Mouse (Mus musculus) ovary, adult 18-20 months (tissue): ENCODE results near the gene Tmem121.

ENCODE experiments used
- DNase-seq: peaks from one replicate; pipeline ENCODE4 v3.0.0; 2022; ENCODE audit warnings: low spot score, mixed read lengths

Tmem121 gene

DNA sequence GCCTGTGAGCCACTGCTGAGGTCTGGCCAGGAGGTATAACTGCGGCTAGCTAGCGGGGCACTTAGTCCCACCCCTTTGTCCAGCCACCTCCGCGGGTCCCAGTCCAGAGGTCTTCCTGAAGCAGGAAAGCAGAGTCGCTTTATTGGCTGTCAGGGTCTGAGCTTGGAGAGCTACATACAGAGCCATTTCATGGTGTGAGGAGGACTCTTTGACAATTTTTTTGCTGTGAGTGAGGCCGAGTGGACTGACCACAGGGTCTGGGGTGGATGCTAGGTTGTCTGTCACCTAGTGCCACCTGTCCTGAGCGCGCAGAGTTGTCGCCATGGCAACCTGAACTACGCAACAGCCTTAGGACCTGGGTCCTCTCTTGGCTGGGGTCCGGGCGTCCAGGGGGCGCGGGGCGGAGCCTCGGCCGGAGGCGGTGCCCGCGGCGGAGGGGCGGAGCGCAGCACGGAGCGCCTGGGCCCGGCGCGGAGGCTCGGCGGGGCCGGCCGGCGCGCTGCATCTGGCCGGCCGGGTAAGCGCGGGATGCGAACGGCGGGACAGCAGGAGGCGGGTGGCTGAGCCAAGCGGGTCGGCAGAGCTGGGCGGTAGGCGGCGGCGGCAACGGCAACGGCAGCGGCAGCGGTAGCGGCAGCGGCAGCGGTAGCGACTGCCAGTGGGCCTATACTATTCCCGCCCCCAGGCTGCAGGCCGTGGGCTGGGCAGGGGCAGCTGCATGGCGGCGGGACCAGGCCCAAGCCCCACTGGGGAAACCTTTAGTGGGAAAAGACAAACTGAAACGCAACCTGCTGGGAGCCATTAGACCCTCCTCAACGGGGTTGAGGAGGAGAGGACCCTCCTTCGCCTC, at the start of gene Tmem121:
Gene Tmem121, plus strand, starts transcription at position 489 of the 850 bp plus-strand sequence.
- DNase-seq = no peak

DNA sequence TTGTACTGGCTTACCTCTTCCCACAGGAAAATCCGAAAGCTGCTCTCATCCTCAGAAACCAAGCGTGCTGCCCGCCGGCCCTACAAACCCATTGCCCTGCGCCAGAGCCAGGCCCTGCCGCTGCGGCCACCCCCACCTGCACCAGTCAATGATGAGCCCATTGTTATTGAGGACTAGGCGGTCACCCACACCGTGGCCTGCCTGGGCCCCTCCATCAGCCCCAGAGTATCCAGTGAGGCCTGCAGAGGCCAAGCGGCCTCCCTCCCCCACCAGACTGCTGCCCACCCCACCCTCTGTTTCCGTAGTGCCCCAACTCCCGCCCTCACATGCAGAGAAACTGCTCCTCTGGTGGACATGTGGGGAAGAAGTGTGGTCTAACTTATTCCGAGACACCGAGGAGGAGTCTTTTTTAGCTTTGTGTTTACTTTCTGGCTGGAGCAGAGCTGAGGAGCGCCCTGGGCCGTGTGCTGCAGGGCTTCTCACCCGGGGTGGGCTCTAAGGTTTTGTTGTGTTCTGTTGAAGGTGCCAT, 49.2 kb upstream of the Tmem121 start:
- DNase-seq = no peak

DNA sequence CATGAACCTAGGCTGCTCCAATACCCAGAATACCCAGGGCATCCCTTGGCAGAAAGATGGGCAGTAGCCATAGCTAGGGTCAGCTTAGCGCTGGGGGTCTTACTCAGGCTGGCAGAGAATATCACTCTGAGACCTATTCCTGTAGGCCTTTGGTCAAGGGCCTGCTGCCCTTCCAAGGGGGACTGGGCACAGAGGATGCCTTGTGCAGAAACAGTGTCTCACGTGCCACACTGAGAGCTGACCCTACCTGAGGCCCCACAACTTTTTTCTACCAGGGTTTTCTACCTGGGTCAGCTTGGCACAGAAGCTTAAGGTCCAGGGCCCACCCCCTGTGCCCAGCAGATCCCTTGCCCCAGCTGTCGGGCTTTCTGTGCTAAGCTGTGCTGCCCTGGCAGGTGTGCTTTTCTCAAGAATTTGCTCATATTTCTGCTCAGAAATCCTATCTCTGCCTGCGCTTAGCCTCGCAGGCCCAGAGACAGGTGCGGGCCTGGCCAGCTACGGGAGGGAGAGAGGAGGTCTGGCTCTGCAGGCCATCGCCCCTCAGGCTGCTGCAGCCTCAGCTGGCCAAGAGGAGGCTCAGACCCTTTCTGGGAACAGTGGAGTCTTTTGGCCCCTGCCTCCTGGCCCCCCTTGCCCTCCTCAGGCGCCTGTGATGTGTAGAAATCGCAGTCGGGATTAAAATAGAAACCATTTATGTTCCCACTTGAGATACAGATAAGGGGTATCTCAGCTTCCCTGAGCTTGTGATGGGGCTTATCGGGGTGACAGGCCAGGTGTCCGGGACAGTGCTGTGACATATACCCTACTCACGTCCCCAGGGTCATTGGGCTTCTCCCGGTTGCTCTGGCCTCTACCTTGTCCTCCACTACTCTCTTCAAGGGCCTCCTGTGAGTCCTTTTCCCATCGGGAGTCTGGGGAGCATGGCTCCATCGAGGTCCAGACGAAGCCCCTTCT, 48.2 kb upstream of the Tmem121 start:
- DNase-seq = no peak

DNA sequence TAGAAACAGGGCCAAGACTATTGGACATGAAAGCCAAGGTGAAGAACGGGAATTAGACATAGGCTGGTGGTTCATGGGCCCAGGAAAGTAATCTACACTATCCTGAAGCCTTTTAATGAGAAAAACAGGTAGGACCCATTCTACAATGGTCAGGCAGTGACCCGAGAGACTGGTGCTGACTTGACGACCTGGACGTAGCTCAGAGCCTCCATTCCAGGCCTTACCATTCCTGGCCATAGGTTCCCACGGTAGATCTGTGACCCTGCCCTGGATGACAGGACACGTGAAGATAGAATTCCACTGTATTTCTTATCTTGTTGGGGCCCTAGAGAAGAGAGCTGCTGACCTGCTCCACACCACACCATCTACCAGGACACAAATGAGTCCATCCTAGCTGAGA, 47.4 kb upstream of the Tmem121 start:
- no peak for DNase-seq

DNA sequence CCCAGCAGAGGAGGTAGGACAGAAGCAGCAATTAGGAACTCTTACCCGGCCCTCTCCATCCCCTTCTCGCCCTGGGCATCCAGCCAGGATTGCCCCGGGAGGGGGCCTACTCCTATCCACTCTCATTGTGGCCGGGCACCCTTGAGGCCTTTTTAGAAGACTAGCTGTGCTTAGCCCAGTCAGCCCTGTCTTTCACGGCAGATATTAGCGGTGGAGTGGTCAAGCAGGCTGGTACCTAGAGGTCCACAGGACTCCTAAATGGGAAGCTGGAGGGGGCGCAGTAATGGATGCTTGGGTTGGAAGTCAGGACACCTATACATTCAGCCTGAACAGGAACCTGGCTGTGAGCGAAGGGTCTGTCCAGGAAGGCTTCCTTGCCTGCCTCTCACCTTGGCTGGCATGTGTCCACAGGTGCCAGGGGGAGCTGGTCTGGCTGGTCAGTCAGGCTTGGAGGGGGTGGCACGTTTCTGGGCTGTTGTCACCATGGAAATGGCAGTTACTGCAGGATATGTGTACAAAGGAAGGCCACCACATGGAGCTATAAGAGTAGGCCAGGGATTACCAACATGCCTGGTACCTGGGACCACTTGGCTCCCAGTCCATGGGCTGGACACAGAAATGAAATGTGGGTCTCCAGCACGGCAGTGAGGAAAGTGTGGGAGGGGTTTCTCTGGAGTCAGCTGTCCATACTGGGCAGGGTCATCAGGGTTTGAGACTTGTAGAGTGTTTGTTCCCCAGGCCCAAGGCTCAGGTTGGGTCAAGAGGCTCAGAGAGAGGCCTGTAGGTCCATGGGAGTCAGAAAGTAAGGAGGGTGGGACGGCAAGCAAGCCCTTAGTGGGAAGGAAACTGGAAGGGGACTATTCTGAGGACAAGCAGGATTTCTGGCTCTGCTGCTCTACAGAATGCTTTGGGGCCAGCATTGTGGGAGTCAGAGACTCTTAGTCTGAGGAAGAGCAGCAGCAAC, 46.5 kb upstream of the Tmem121 start:
- DNase-seq = no peak

DNA sequence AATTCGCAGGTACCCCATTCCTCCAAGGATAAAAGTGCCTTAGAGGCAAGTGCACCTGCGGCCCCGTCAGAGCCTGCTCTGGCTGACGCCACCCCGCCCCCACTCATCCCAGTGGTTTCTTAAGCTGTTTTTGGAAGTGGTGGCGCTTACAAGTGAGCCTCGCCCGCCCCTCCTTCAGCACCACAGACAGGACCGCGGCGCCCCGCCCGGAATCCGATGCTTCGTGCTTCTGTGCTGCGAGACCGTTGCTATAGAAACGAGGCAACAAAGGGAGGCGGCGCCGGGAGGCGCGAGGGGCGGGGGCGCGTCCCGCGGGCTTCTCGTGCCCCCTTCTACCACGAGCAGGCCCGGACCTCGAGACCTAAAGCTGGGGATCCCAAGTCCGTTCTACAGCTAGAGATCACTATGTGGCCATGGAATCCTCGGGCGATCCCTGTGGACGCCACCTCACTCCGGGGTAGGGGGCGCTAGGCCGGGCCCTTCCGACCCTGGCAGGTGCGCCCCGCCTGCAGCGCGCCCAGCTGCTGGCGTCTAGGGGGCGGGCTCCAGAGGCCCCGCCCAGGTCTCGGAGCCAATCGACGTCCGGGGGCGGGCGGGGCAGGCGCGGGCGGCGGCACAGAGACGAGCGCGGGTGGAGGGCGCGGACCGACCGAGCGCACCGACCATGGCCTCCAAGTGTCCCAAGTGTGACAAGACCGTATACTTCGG, 45.7 kb upstream of the Tmem121 start, which contains the start of gene Crip2:
Gene Crip2, plus strand, starts transcription at position 329 of the 708 bp plus-strand sequence.
- DNase-seq = peak; percentile 87

DNA sequence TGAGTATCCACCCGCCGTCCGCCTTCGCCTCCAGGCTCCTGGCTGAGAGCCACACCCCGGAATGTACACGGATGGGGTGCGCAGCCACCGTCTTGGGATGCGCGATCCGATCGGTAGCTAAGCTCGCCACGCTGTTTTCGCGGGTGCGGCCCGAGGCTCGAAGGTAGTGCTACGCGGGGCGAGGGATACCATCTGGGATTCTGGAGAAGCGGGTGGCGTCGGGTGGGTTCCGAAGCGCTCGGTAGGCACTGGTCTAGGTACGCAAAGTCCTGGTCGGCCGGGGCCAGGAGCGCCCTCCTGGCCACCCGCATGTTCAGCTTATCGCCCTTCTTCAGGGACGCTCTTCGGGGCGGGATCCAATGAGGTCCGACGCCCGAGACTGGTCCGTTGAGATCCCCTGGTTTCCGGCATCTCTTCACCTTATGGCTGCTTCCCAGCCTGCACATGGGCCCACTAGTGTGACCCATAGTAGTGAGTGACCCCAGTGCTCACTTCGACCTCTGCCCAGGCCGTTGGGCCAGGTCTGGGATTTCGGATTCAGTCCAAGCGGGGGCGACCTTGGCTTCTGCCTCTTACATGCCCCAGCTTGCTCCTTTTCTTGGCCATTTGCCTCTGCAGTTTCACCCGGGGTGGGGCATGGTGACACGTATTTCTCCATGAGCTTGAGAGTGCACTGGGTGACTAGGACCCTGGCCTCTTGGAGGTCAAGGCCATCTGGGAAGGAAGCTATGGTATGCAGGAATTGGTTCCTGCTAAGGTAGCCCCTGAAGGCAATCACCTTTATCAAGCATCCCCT, 44.9 kb upstream of the Tmem121 start:
- DNase-seq = no peak

DNA sequence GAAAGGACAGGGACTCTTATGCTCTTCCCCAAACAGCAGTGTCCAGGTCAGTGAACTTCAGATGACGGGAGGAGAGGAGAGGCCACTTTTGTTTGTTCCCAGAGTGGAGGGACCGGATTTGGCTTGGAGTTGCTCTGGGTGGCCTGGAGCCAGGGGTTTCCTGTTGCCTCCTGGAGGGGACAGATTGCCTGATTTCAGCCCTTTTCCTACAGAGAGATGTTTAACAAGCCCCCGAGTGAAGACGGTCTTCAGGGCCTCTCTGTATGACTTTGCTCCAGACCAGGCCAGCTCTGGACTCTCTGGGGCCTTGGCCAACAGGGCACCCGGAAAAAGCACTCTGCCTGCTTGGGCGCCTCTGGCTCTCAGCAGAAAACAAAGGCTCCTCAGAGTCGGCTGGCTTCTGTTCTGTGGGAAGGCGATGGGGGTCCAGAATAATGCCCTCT, 44.2 kb upstream of the Tmem121 start:
- DNase-seq = no peak

DNA sequence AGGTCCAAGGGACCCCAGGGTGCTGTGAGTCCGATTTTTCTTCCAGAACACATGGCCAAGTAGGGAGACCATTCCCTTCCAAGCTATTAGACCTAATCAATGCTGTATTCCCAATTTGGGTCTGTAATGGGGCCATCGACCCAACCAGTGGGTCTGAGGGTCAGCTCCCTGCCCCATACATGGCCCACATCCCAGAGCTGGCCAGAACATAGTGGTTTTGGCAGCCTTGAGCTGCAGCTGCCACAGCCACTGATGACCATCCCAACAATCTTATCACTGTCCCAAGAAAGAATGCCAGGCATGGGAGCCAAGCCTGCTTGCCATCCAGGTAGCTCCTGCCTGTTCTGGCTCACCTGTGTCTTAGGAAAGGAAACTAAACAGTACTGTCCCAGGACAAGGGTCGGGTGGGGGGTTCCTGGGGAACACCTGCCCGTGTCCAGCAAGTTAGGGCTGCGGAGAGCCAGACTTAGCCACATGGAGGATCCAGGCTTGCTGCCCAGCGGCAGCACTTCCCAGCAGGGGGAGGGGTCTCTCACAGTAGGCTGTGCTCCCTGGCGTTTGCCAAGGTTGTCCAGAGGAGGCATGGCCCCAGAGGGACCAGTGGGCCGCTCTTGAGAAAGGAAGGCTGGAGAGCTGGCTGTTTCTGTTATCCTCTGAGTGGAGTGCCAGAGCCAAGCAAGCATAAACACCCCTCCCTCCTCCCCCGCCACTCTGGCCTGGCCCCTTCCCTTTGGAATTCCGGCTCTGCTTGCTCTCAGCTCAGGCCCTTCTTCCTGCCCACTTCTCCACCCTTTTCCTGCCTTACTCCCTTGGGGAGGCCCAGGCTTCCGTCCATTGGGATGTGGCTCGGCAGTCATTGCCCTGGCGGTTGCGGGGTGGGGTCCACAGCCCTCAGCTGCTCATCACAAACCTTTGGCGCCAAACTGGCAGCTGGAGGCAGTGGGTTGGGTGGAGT, 43.4 kb upstream of the Tmem121 start:
- DNase-seq = peak; percentile 78

DNA sequence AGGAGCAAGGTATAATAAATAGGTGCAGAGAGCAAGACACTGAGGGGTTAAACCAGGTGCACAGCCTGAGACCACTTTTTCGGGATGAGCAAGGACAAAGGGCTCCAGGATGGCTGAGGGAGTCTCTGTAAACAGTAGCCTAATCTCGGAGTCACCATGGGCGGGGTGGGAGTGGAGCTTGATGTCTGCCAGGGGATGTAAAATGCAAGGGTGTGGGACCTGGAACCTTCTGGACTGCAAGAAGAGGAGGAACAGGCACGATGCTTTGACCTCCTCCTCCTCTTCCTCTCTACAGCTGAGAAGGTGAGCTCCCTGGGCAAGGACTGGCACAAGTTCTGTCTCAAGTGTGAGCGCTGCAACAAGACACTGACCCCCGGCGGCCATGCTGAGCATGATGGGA, 42.6 kb upstream of the Tmem121 start:
- no peak for DNase-seq

DNA sequence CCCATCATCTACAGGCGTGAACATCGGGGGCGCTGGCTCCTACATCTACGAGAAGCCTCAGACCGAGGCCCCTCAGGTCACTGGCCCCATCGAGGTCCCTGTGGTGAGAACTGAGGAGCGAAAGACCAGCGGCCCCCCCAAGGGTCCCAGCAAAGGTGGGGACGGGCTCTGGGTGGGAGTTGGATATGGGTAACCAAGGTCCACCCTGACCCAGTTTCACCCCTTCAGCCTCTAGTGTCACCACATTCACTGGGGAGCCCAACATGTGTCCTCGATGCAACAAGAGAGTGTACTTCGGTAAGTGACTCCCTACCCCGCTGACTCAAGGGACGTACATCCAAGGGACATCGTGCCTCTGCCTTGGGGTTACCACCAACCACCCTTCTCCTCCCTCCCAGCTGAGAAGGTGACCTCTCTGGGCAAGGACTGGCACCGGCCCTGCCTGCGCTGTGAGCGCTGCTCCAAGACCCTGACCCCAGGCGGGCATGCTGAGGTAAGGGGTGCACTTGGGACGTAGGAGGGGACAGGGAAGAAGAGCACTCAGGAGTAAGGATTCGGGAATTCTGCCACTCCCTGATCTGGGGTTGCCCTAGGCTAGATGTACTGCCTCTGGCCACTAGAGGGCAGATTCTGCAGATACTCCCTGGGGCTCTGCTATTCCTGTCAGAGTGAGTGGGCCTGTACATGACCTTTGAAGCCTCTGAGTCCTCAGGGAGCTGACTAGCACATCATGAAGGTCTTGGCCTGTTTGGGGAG, 41.6 kb upstream of the Tmem121 start:
- DNase-seq = no peak

DNA sequence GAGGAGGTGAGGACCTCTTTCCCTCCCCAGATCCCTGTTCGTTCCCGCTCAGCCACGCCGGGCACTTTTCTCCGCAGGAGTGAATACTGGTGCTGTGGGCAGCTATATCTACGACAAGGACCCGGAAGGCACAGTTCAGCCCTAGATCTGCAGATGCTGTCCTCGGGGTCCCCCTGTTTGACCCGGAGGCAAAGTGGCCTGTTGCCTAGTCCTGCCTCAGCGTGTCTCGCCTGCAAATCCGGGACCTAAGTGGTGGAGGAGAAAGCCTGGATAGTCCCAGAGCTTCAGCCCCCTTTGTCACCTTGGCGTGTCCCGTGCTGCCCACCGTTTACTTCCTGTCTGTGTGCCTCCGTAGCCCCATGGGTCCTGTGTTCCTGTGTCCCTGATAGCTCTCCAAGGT, 40.8 kb upstream of the Tmem121 start:
- no peak for DNase-seq

DNA sequence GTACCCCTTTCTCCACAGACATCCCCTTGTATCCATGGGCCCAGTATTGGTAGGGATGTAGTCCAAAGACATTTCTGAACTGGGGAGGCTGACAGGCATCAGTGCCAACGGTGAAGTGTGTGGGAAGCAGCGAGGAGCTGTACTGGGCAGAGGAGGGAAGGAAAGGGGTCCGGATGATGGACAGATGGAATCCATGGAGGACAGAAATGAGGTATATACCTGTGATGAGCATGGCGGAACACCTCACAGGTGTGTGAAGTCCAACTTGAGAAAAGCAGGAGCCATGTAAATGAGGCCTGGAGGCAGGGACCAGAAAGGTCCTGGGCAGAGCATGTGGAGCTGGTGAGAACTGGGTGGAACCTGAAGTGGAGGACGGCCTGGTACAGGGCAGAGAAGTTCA, 40.1 kb upstream of the Tmem121 start:
- no peak for DNase-seq

DNA sequence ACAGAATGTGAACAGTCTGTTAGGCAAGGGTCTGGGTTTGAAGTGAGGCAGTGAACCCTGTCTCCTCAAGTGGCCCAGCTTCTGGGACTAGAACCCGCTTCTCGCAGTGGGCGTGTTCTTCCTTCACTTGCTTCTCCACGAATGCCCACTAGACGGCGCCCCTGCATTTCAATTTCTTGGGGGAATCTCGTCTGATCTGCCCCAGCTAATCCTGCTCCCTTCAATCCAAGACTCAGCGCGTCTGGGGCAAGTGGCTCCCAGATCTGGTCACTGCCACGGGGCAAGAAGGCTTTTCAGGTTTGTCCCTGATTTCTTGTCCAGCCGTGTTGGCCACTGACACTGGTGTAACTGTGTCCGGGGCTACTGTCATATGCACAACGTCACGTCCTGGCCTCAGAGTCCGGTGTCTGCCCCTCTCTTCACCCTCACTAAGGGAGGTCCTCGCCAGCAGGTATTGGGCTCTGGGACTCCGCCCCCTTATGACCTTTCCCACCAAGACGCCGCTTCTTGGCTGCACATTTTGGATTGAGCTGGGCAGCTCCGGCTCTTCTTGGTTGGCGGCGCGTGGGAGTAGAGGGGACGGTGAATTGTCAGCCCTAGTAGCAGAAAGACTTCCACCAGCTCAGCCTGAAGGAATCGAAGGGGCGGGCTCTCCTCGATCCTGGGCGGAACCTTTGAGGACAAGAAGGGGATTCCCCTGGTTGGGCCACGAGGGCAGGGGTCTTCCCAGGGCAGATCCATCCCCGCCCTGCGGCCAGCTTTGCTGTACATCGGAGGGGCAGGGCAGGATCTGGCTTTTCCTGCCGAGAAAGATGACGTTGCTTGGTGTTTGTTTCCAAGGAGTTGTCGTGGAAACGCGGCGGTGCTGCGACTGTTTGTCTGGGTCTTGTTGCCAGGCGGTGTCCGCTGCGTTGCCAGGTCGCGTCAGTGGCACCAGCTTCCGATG, 39.3 kb upstream of the Tmem121 start, which contains the start of gene Crip1:
Gene Crip1, plus strand, starts transcription at position 205 of the 946 bp plus-strand sequence.
- DNase-seq = peak; percentile 61

DNA sequence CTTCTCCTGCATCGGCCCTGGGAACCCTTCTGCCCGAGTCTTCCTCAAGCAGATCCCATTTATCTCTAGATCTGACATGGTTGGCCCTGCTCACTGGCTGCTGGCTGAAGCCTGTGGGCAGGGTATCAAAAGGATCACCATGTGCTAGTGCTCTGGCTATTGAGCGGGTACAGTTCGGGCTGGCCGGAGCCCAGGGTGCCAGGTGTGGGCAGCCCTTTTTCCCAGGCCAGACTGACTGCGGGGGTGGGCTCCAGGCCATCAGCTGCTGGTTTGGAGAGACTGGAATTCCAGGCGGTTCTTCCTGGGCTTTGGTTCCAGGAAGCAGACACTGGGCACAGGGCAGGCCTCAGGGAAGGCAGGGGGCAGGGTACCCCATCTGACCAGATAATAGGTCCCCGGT, 38.2 kb upstream of the Tmem121 start:
- DNase-seq = no peak

DNA sequence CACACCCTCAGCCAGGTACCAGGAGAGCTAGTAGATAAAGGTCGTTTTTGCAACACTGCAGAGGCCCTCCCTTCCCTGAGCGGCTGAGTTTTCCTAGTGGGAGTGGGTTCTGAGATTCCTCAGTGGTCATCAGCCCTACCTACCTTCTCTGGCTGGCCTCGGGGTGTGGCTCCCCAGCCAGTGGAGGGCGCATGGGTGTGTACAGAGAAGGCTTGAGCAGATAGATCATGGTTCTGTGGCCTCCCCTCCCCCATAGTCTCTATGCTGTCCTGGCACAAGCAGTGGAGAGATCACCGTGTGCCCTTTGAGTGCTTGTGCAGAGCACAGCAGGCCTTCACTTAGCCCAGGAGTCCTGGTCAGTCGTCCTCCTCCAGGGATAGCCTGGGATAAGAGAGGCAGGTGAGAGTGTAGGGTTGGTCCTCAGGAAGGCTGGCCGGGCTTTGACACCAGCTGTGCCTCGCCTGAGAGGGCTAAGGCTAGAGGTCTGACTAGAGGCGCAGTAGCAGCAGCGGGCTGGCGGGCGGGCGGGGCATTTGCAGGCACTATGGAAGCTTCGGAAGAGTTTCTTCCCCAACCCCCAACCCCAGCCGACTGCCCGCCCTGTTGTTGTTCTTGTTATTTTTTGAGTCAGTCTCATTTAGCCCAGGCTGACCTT, 37.2 kb upstream of the Tmem121 start:
- no peak for DNase-seq
